Mouse (Mus musculus) spleen, adult 2 months (tissue): Measurements from ENCODE around the gene Rhbdd3.

ENCODE experiments used
- CTCF ChIP-seq: fragments of 200-500 bp; IDR thresholded peaks from 2 replicates; pipeline ENCODE4 v1.5.1; 2011; ENCODE audit warnings: mild to moderate bottlenecking, inconsistent platforms; ENCODE audit not compliant: insufficient read depth, insufficient read length, insufficient replicate concordance; ENCODE audit errors: extremely low read depth
- POLR2A ChIP-seq: fragments of 200-500 bp; IDR thresholded peaks from 2 replicates; pipeline ENCODE4 v1.6.1; 2011; ENCODE audit warnings: low read depth, low read length, inconsistent platforms

- TF ChIP-seq POLR2A (no peak), CTCF (no peak)
Measured at GRCm38 (mm10) chr11:5113645-5114044, 14.9 kb downstream of the Rhbdd3 start.
